Mouse (Mus musculus) bone marrow, adult 2 months (tissue): Measurements from ENCODE around the gene Ackr4.

Experiments
- CTCF ChIP-seq: fragments of 200-500 bp; IDR thresholded peaks from 2 replicates; pipeline ENCODE4 v1.5.1; 2011; ENCODE audit warnings: low read length, control low read depth; ENCODE audit not compliant: control insufficient read depth, insufficient read depth
- POLR2A ChIP-seq: fragments of 200-500 bp; IDR thresholded peaks from 2 replicates; pipeline ENCODE4 v1.6.1; 2011; ENCODE audit warnings: low read depth, mild to moderate bottlenecking, control low read depth, low read length, borderline replicate concordance; ENCODE audit not compliant: control insufficient read depth

- TF ChIP-seq POLR2A (no peak), CTCF (no peak)
Observed at GRCm38 (mm10) chr9:104100822-104101221, 25.9 kb downstream of the Ackr4 start.
